Mouse (Mus musculus) liver, embryonic 11.5 days (tissue): ENCODE results near the gene Map6d1. TPM values are rescaled to one million over a fixed set of nuclear protein-coding genes. Genes with fewer than 3 reads are reported as not detected.

Experiments
- ATAC-seq: fragments of 200-750 bp; cut with Nextera tagmentation; replicated peaks from 2 replicates; pipeline ENCODE4 v1.8.0; 2017; ENCODE audit warnings: moderate number of reproducible peaks, mild to moderate bottlenecking, moderate TSS enrichment, moderate library complexity; ENCODE audit not compliant: low FRiP score
- DNase-seq: peaks from one replicate; pipeline ENCODE4 v3.0.0-alpha.2; 2017; ENCODE audit warnings: low spot score
- H3K27ac ChIP-seq: fragments of 300-500 bp; sonication (generic); 2 replicates; pipeline ENCODE4 v1.5.1; 2014; ENCODE audit warnings: mild to moderate bottlenecking, low read depth, low read length, control low read depth
- H3K27me3 ChIP-seq: fragments of 300-500 bp; sonication (generic); replicated peaks from 2 replicates; pipeline ENCODE4 v1.6.1; 2014; ENCODE audit warnings: low read length, mixed read lengths; ENCODE audit not compliant: control insufficient read depth, insufficient read depth
- H3K36me3 ChIP-seq: fragments of 300-500 bp; sonication (generic); 2 replicates; pipeline ENCODE4 v1.6.1; 2014; ENCODE audit warnings: mild to moderate bottlenecking, low read length, moderate library complexity, mixed read lengths; ENCODE audit not compliant: control insufficient read depth, insufficient read depth
- H3K4me1 ChIP-seq: fragments of 300-500 bp; sonication (generic); replicated peaks from 2 replicates; pipeline ENCODE4 v1.6.1; 2014; ENCODE audit warnings: low read length, mixed read lengths; ENCODE audit not compliant: control insufficient read depth, insufficient read depth
- H3K4me2 ChIP-seq: fragments of 300-500 bp; sonication (generic); 2 replicates; pipeline ENCODE4 v1.6.1; 2014; ENCODE audit warnings: mild to moderate bottlenecking, control low read depth, moderate library complexity
- H3K4me3 ChIP-seq: fragments of 300-500 bp; sonication (generic); 2 replicates; pipeline ENCODE4 v1.5.1; 2014; ENCODE audit warnings: low read depth, low read length, control low read depth
- H3K9ac ChIP-seq: fragments of 300-500 bp; sonication (generic); 2 replicates; pipeline ENCODE4 v1.6.1; 2014; ENCODE audit warnings: low read depth, low read length, control low read depth
- H3K9me3 ChIP-seq: fragments of 300-500 bp; sonication (generic); 2 replicates; pipeline ENCODE4 v1.6.1; 2016; ENCODE audit warnings: low read length, inconsistent platforms, mixed read lengths; ENCODE audit not compliant: control insufficient read depth
- WGBS: fragments of 180-500 bp; shearing (Covaris S2); extraction: QIAGEN DNeasy Blood & Tissue Kit; methylation state at CpG from one replicate; pipeline ENCODE4 v1.1.7; 2014; 5-methylcytosine and 5-hydroxymethylcytosine counted together
- polyA plus RNA-seq: library from polyadenylated mRNA; unstranded; fragments of >200 nt; fragmentation: Nextera tagmentation; extraction: Ambion mirVana; gene quantifications from 2 replicates; pipeline ENCODE4 v1.2.1, GENCODE M21; 2014

Gene Map6d1
- polyA plus RNA-seq, 1 experiment from 2014 or later, result 0.27 TPM

DNA sequence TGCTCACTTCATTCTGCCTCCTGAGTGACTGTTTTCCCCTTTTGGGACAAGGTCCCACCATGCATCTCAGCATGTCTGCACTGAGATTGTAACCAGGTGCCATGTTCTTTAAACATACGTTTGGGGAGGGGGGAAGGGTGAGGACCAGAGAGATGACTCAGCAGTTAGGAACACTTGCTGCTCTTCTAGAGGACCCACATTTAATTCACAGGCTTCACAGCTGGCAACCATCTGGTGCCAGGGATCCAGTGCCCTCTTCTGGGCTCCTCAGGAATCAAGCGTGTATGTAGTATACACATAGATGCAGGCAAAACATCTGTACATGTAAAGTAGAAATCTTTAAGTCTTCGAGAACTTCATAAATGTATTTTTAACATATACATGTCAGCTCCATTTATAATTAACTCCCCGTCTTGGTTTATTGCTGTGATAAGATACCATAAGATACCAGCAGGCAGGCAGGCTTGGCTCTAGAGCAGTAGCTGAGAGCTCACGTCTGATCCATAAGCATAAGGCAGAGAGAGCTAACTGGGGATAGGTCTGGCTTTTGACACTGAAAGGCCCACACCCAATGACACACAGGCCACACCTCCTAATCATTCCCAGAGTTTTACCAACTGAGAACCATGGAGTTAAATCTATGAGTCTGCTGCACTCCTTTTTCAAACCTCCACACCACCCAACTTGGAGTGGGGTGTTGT is 41.5 kb downstream of the Map6d1 start:
- Histone ChIP-seq H3K9me3 (no peaks in the 10 kb centered on the region), H3K4me2 (no peak overlapping the region), H3K9ac (no peak overlapping the region), H3K36me3 (peaks cover 22% of the 10 kb centered on the region), H3K27me3 (no peaks in the 10 kb centered on the region), H3K27ac (no peak overlapping the region), H3K4me1 (no peaks in the 10 kb centered on the region), H3K4me3 (no peak overlapping the region)
- 79% methylated on average over 5 of the region's 5 CpGs for WGBS
- ATAC-seq (no peak), DNase-seq (no peak)

DNA sequence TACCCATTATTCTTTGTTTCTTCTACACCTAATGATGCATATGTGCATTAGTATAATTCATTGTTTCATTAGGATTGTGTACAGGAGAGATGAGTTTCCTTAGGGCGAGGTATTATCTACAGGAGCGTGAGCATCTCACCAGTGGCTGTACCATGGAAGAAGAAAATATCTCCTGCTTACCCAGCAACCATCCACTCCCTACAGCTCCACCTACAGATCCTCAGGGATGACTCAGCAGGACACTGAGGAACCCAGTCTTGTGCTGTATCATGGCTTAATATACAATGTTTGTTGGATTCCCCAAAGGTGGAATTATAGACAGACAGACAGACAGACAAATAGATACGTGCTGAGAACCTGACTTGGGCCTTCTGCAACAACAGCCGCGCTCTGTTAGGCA is 44.2 kb downstream of the Map6d1 start:
- WGBS, result 92% methylated on average over 5 of the region's 5 CpGs
- ATAC-seq (no peak), DNase-seq (no peak)
- no peak overlapping the region for H3K4me3 ChIP-seq
- H3K36me3 ChIP-seq, result peaks cover 28% of the 10 kb centered on the region; the same call in 1 of the 2 replicates
- H3K4me2 ChIP-seq, result no peak overlapping the region
- no peak overlapping the region for H3K27ac ChIP-seq
- no peak overlapping the region for H3K9ac ChIP-seq
- H3K27me3 ChIP-seq, result no peaks in the 10 kb centered on the region
- H3K4me1 ChIP-seq, result no peaks in the 10 kb centered on the region
- H3K9me3 ChIP-seq, result no peaks in the 10 kb centered on the region

DNA sequence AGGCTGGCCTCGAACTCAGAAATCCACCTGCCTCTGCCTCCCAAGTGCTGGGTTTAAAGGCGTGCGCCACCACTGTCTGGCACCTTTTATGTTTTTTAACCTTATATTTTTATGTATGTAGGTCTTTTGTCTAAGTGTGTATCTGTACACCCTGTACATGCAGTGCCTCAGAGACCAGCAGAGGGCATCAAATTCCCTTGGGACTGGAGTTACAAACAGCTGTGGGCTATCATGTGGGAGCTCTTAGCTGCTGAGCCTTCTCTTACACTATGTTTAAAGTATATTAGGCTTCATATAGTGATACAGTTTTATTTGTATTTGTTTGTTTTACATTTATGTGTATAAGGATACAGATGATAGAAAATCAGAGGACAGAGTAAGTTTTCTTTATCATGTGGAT is 45.6 kb downstream of the Map6d1 start:
- Histone ChIP-seq H3K4me2 (no peak overlapping the region), H3K4me1 (no peaks in the 10 kb centered on the region), H3K27me3 (no peaks in the 10 kb centered on the region), H3K27ac (no peak overlapping the region), H3K9ac (no peak overlapping the region), H3K36me3 (peaks cover 26% of the 10 kb centered on the region; the same call in 1 of the 2 replicates), H3K4me3 (no peak overlapping the region), H3K9me3 (no peaks in the 10 kb centered on the region)
- DNase-seq (no peak), ATAC-seq (no peak)
- 90% methylated on average over 3 of the region's 3 CpGs for WGBS

DNA sequence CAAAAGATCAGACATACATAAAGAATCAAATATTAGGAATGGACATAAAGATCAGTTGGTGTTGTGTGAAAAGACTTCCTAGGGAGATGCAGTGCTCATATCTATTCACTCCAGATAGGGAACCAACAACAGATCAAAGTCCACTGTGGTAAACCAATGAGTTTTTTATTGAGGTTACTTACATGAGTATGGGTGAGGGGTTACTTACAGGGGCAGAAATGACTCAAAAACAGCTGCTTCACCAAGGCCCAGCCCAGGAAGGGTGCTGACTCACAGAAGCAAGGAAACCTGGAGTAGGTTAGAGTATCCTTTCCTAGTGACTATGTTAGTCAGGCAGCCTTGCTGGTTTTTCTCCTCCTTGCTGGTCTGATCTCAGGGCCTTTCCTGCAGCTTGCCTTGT is 49.1 kb downstream of the Map6d1 start:
- no peaks in the 10 kb centered on the region for H3K4me1 ChIP-seq
- DNase-seq (no peak), ATAC-seq (no peak)
- H3K4me2 ChIP-seq, result no peak overlapping the region
- H3K9me3 ChIP-seq, result no peaks in the 10 kb centered on the region
- H3K4me3 ChIP-seq, result no peak overlapping the region
- H3K9ac ChIP-seq, result no peak overlapping the region
- peaks cover 29% of the 10 kb centered on the region; the same call in 1 of the 2 replicates for H3K36me3 ChIP-seq
- no peaks in the 10 kb centered on the region for H3K27me3 ChIP-seq
- H3K27ac ChIP-seq, result no peak overlapping the region

DNA sequence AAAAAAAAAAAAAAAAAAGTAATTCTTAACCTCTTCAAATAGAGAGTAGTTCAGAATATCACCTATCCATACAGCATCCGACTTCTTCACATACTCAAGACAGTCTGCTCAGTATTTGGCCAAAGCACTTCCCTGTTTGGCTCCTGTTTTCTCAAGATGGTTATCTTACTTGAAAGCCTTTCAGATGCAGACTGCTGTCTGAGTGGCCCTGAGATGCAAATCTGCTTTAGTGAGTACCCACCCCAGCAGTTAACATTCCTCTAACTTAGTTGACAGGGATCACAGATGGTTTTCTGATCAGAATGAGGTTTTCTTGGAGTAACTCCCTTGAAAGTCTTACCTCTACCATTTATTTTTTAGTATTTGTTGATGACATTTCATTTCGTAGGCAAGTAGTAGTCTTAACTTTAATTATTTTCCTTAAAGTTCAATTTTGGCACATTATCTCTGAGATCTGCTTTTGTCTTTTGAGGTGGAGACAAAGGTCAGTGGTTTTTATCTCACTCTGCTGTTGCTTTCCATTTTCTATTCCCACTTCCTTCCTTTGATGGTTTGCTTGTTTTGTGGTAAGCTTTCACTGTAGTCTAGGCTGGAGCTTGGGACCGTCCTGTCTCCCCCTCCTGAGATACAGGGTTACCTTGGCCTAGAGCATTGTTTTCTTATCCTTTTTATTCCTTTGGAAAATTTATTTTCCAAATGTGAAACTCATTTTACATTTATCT is 49.8 kb downstream of the Map6d1 start:
- Histone ChIP-seq H3K9ac (no peak overlapping the region), H3K9me3 (no peaks in the 10 kb centered on the region), H3K36me3 (peaks cover 29% of the 10 kb centered on the region; the same call in 1 of the 2 replicates), H3K4me1 (no peaks in the 10 kb centered on the region), H3K27ac (no peak overlapping the region), H3K4me2 (no peak overlapping the region), H3K27me3 (no peaks in the 10 kb centered on the region), H3K4me3 (no peak overlapping the region)
- DNase-seq (no peak), ATAC-seq (no peak)
- 59% methylated on average over 3 of the region's 3 CpGs for WGBS

DNA sequence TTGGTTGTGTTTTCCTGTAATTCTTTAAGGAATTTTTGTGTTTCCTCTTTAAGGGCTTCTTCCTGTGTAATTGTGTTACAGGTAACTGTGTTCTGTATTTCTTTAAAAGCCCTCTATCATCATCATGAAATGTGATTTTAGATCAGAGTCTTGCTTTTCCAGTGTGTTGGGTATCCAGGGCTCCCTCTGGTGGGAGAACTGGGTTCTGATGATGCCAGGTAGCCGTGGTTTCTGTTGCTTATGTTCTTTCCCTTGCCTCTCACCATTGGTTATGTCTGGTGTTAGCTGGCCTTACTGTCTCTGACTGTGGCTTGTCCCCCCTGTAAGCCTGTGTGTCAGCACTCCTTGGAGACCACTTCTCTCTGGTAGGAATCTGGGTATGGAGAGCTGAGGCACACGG is 55.8 kb downstream of the Map6d1 start:
- Histone ChIP-seq H3K4me1 (no peaks in the 10 kb centered on the region), H3K4me3 (no peak overlapping the region), H3K4me2 (no peak overlapping the region), H3K9me3 (no peaks in the 10 kb centered on the region), H3K27me3 (no peaks in the 10 kb centered on the region), H3K9ac (no peak overlapping the region), H3K27ac (no peak overlapping the region), H3K36me3 (peaks cover 19% of the 10 kb centered on the region; the same call in 1 of the 2 replicates)
- no peak for DNase-seq
- 64% methylated on average over 2 of the region's 2 CpGs for WGBS
- ATAC-seq, result no peak

Other genes starting within 250 kb of the Map6d1 start
- 9.8 and 10.9 TPM in 2 replicates for gene Klhl24, start 143.8 kb downstream of the Map6d1 start, polyA plus RNA-seq
- gene Yeats2, start 100.3 kb downstream of the Map6d1 start, polyA plus RNA-seq, result 26.3 and 26.8 TPM in 2 replicates
- 87.6 and 89.4 TPM in 2 replicates for gene Parl, start 61.0 kb upstream of the Map6d1 start, polyA plus RNA-seq
- gene Cyp2ab1, start 84.0 kb upstream of the Map6d1 start, polyA plus RNA-seq, result not detected in 2 replicates
- gene Abcc5, start 185.0 kb upstream of the Map6d1 start, polyA plus RNA-seq, result 43.6 and 48.2 TPM in 2 replicates